Mouse (Mus musculus) gastrocnemius, postnatal 4 days (tissue): ENCODE measurements around the gene Krtap19-1. TPM values are rescaled to one million over a fixed set of nuclear protein-coding genes. Genes with fewer than 3 reads are reported as not detected.
A peak's percentile ranks its signal among the peaks of the same experiment; 100 is the strongest.

Source experiments
- DNase-seq, 2 experiments: peaks; one replicate each; pipeline ENCODE4 v3.0.0; 2021 to 2022; ENCODE audit warnings: low spot score in 2 of 2, mixed read lengths in 2 of 2
- long read RNA-seq, 2 experiments: library from polyadenylated mRNA; stranded (forward); transcript quantifications; one replicate each; pipeline ENCODE4 v2.0.0; 2021
- total RNA-seq, 2 experiments: library from RNA; stranded (reverse); gene quantifications; 2 replicates each; pipeline ENCODE4 v1.2.3; 2021

Krtap19-1 gene
- not detected for total RNA-seq
- long read RNA-seq, experiment 1, partial matches to known transcripts: 0 of 2 reads
- long read RNA-seq, experiment 1, other reads (novel, unspliced or antisense): 0 of 2 reads
- long read RNA-seq, experiment 2: 0 reads

GRCm38 (mm10) chr16:88869311-88869710 lies at the start of gene Krtap19-1:
Krtap19-1 (minus strand) TSS chr16:88869411.
- no peak for DNase-seq

GRCm38 (mm10) chr16:88896357-88896756 lies 27.1 kb upstream of the Krtap19-1 start, which contains the start of gene Krtap19-5:
Krtap19-5 (minus strand) TSS chr16:88896457.
- no peak for DNase-seq

GRCm38 (mm10) chr16:88886870-88887269 lies 17.7 kb upstream of the Krtap19-1 start:
- DNase-seq: no peak

GRCm38 (mm10) chr16:88884989-88885388 lies 15.8 kb upstream of the Krtap19-1 start, which contains the start of gene Krtap19-4:
Krtap19-4 (minus strand) TSS chr16:88885089.
- no peak for DNase-seq

GRCm38 (mm10) chr16:88877938-88878337 lies 8.7 kb upstream of the Krtap19-1 start, which contains the start of gene Krtap19-3:
Krtap19-3 (minus strand) TSS chr16:88878038.
- DNase-seq: no peak

GRCm38 (mm10) chr16:88874169-88874568 lies 5.0 kb upstream of the Krtap19-1 start, which contains the start of gene Krtap19-2:
Krtap19-2 (minus strand) TSS chr16:88874269.
- no peak for DNase-seq

- DNase-seq: no peak
Measured at GRCm38 (mm10) chr16:88864887-88865407, 4.3 kb downstream of the Krtap19-1 start.

- DNase-seq: no peak
Measured at GRCm38 (mm10) chr16:88851450-88851849, 17.8 kb downstream of the Krtap19-1 start.

GRCm38 (mm10) chr16:88848558-88848957 lies 20.7 kb downstream of the Krtap19-1 start:
- no peak for DNase-seq

GRCm38 (mm10) chr16:88847363-88847762 lies 21.8 kb downstream of the Krtap19-1 start:
- DNase-seq: no peak

- DNase-seq: no peak
Measured at GRCm38 (mm10) chr16:88826978-88827377, 42.2 kb downstream of the Krtap19-1 start.

- no peak for DNase-seq
Measured at GRCm38 (mm10) chr16:88826095-88826652, 43.0 kb downstream of the Krtap19-1 start, which contains the start of gene Krtap14. Krtap14 (minus strand) TSS chr16:88826145.

- DNase-seq: no peak
Measured at GRCm38 (mm10) chr16:88823736-88824135, 45.5 kb downstream of the Krtap19-1 start.

- peak in 1 of 2 experiments; percentile 12 for DNase-seq
Measured at GRCm38 (mm10) chr16:88820066-88820465, 49.1 kb downstream of the Krtap19-1 start, which contains the start of gene Krtap15. Krtap15 (plus strand) TSS chr16:88820215.

Other genes with a start within 250 kb of the Krtap19-1 start
- not detected for gene 2310079G19Rik, start 241.7 kb downstream of the Krtap19-1 start, total RNA-seq
- not detected for gene Krtap26-1, start 221.6 kb downstream of the Krtap19-1 start, total RNA-seq
- gene Krtap27-1, start 197.7 kb downstream of the Krtap19-1 start, total RNA-seq: not detected
- not detected for gene 2310061N02Rik, start 161.4 kb downstream of the Krtap19-1 start, total RNA-seq
- not detected for gene Krtap13-1, start 140.5 kb downstream of the Krtap19-1 start, total RNA-seq
- not detected for gene Krtap13, start 117.8 kb downstream of the Krtap19-1 start, total RNA-seq
- not detected for gene 2310034C09Rik, start 110.6 kb downstream of the Krtap19-1 start, total RNA-seq
- gene 2310057N15Rik, start 95.2 kb downstream of the Krtap19-1 start, total RNA-seq: not detected
- not detected for gene Gm5965, start 91.5 kb downstream of the Krtap19-1 start, total RNA-seq
- gene Gm20741, start 57.2 kb downstream of the Krtap19-1 start, total RNA-seq: not detected
- not detected for gene Krtap15, start 49.2 kb downstream of the Krtap19-1 start, total RNA-seq
- not detected for gene Krtap14, start 43.3 kb downstream of the Krtap19-1 start, total RNA-seq
- gene Krtap19-2, start 4.9 kb upstream of the Krtap19-1 start, total RNA-seq: not detected
- not detected for gene Krtap19-3, start 8.6 kb upstream of the Krtap19-1 start, total RNA-seq
- gene Krtap19-4, start 15.7 kb upstream of the Krtap19-1 start, total RNA-seq: not detected
- gene Krtap19-5, start 27.0 kb upstream of the Krtap19-1 start, total RNA-seq: not detected
- not detected for gene Krtap19-9b, start 62.9 kb upstream of the Krtap19-1 start, total RNA-seq
- gene Krtap16-3, start 93.5 kb upstream of the Krtap19-1 start, total RNA-seq: not detected
- not detected for gene Krtap22-2, start 141.3 kb upstream of the Krtap19-1 start, total RNA-seq
- gene Gm10229, start 145.9 kb upstream of the Krtap19-1 start, total RNA-seq: not detected
- not detected for gene Krtap6-1, start 162.3 kb upstream of the Krtap19-1 start, total RNA-seq
- gene Gm10228, start 172.1 kb upstream of the Krtap19-1 start, total RNA-seq: not detected
- not detected for gene Krtap6-5, start 178.5 kb upstream of the Krtap19-1 start, total RNA-seq
- not detected for gene 1110025L11Rik, start 194.6 kb upstream of the Krtap19-1 start, total RNA-seq
- gene Krtap6-3, start 214.6 kb upstream of the Krtap19-1 start, total RNA-seq: not detected